Mouse (Mus musculus): ENCODE data around the gene Slc25a39.

- TF ChIP-seq CTCF (IDR thresholded peaks at IDR 0.05; ENCODE audit: borderline replicate concordance, extremely low read depth, insufficient read depth, insufficient read length) (no peak), POLR2A (IDR thresholded peaks at IDR 0.05; ENCODE audit: borderline replicate concordance, extremely low read depth, insufficient read depth, insufficient read length, poor library complexity, severe bottlenecking) (no peak)
Observed at GRCm38 (mm10) chr11:102400513-102401084, 7.1 kb downstream of the Slc25a39 start.
